Mouse (Mus musculus) testis, postnatal 10 days (tissue): Measurements from ENCODE around the gene Arhgap35.

Source experiments
- DNase-seq: peaks from one replicate; pipeline ENCODE4 v3.0.0; 2021; ENCODE audit warnings: low spot score

The Arhgap35 gene

DNA sequence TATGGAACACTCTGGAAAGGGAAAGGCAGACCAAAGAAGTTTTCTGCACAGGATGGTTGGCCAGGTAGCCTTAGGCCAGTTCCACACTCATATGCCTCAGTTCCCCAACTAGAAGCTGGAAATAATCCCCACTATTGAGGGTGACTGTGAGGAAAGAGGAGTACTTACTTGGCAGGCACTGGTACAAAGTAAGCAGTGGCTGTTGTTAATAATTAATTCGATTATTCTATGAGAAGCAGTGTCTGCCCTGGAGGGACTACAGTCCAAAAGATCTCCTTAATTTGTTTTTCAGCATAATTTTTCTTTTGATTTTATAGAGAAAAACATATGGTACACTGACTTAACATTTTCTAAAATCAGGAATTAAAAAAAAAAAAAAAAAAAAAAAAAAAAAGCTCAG, 10.7 kb downstream of the Arhgap35 start:
- no peak for DNase-seq

DNA sequence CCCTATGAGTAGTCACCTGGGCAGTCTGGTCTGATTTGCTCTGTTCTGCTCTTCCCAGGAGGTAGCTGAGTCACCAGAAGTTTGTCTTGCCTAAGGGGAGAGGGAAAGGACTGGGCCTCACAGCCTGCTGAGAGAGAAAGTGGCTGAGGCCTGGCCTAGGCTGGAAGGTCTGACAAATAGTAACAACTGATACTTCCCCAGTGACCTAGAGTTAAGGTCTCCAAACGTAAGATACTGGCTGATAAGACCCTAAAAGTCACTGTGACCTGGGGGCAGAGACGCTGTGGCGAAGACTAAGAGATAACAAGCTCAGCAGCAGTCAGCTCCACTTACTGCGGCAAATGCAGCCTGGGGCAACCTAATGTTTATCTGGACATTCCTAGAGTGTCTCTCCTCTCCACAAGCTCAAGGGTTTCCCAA, 13.1 kb downstream of the Arhgap35 start:
- DNase-seq = no peak

DNA sequence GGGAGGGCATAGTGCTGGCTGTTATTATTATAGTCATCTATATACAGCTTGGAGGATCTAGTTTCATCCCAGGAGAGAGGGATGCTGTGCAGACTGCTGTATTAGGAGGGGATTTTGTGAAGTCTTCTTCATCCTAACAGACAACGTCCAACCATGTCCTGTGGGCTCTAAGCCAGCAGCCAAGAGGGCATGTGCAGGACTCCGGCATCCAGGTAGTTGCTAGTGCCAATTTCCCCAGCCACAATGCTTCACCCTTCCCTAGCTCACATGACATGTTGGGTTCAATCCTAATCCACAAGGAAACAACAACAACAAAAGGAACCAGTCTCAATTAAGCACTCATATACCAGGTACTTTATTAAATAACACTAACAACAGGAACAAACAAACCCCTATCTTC, 15.8 kb downstream of the Arhgap35 start:
- no peak for DNase-seq

DNA sequence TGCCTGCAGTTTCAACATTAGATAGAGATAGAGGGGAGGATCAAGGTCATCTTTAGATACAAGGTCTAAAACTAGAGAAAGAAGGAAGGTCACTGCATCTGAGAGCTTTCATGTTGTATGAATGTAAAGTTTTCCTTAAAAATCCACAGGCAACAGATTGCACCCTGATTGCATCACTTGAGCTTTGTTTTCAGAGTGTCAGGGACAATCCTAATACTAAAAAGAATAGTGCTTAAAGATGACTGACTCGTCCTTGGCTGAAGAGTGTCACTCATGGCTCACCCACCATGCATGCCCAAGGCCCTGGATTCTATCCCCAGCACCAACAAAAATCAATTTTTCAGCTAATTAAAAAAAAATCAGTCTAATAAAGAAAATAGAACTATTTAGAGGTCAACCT, 23.5 kb downstream of the Arhgap35 start:
- DNase-seq = no peak

DNA sequence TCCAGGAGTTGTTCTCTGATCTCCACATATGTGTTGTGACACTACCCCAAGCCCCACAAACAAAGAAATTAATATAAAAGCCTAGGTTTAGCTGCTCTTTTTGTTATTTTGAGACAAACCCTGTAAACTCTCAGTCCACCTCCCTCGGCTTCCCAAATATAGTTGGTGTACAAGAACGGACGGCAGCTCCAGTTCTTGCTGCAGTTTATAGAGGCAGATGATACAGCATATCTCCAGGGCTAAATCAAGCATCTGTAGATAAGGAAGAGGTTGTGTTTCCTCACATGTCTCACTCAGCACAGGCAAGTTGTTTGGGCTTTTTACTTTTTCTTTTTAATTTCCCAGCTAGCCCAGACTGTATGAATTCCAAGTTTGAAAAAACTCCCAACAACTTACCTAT, 27.1 kb downstream of the Arhgap35 start:
- no peak for DNase-seq

DNA sequence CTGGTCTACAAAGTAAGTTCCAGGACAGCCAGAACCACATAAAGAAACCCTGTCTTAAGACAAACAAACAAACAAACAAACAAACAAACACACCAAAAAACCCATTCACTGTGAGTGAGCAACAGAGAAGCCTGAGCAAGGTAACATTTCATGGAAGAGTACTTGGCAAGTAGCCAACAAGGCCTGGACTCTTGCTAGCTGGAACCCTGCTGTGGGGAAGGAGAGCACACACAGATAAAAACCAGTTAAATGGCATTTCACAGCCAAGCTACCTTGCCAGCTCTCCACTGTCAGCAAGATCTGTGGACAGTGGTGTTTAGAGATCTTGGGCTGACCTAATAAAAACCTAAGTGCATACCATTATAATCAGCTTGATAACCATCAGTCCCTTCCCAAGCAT, 30.4 kb downstream of the Arhgap35 start:
- no peak for DNase-seq

- DNase-seq = no peak
Measured at GRCm38 (mm10) chr7:16583775-16584174, 31.0 kb downstream of the Arhgap35 start.

- DNase-seq = no peak
Measured at GRCm38 (mm10) chr7:16582299-16582698, 32.5 kb downstream of the Arhgap35 start.

- no peak for DNase-seq
Measured at GRCm38 (mm10) chr7:16581276-16582100, 33.3 kb downstream of the Arhgap35 start.

GRCm38 (mm10) chr7:16576719-16577118, 38.1 kb downstream of the Arhgap35 start:
- DNase-seq = no peak

- no peak for DNase-seq
Measured at GRCm38 (mm10) chr7:16571191-16571590, 43.6 kb downstream of the Arhgap35 start.

GRCm38 (mm10) chr7:16570737-16571136, 44.1 kb downstream of the Arhgap35 start:
- no peak for DNase-seq

DNA sequence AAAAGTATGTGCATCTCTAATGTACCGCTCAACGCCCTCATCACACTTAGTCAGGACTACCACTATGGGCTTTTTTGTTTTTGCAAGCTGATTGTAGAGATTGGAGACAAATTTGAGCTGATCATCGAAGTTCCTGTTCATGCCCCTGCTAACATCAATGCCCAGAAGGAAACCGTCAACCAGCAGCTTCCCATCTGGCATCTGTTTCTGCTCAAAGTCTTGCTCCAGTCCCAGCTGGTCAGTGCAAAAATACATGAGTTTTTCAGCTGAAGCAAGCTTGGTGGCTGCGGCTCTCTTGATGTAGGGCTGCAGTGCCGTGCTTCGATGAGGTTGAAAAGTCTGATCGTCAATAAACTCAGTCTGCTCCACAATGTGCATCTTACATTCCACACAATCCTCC, 50.3 kb downstream of the Arhgap35 start:
- DNase-seq = no peak

DNA sequence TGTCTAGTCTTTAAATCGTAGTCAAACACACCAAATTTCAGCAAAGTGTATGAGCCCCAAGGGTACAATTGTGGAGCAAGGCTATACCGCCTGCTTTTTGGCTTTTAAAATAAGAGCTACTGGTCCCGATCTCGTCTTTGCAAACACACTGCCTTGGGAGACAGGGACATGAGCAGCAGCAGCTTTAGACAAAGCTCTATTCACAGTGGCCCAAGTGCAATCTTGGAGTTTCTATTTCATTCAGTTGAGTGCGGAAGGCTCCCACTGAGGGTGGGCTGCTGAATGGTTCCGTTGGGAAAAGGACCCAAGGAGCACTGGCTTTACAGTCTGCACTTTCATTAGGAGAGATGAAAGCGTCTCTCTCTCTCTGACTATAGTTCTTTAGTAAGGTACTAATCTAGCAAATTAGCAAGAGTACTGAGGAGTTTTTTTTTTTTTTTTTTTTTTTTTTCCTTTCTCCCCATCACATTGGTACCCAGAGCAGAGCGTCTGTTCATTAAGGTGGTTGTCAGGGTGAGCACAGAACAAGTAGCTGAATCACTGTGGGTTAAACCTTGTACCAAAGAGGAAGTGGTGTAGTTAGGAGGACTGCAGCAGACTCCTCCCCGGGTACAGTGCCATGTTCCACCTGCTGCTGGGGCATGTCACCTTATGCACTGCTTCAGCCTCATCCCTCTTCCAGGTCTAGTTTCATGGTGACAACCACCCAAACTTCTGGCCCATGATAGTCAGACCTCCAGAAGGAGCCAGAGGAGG, 56.8 kb downstream of the Arhgap35 start:
- no peak for DNase-seq

DNA sequence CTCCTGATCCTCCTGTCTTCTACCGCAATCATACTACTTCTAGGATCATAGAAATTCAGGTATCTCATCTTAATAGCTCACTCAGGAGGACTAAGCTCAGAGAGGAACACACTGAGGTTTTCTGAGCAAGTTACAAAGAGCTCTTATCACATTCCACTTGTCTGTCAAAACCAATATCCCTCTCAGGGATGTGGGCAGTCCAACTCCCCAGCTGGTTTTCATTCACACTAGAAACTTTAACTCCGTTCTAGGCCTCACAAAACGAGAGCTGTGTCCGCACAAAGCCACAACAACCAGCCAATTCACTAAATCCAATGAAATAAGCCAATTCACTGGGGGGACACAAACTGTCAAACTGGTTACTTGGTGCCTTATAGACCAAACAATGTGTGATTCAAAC, 57.5 kb downstream of the Arhgap35 start:
- no peak for DNase-seq

DNA sequence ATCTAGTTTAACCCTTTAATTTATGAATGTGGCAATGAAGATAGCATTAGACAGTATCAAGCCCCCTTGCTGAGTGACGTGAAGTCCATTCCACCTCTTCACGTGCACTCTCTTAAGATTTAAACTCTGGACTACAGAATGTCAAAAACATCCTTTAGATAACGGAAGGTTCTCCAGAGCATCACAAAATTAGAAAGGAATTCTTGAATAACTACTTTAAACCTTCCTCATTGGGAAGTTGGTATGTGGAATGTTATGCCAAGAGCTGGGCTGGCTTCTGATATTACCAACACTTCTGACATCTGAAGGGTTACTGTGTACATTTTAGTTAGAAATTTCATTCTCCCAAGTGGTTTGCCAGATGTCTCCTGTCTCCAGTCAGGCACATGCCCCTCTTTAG, 60.6 kb downstream of the Arhgap35 start:
- no peak for DNase-seq

- no peak for DNase-seq
Measured at GRCm38 (mm10) chr7:16551581-16551980, 63.2 kb downstream of the Arhgap35 start.

DNA sequence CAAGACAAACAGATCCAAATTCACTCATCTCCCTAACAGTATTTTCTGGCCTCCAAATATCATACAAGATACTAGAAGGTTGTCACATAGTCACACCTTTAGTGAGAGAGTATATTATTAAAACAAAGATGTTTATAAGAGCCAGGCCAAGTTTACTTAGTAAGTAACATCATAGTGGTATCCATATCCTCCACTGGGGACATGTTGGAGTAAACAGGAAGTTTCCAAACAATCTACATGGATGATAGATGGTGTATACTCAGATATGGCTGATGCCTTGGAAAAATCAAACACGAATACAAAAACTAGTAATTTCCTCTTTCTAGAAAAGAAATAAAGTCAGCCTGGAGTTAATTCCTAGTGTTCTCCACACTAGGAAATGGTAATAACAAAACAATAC, 65.5 kb downstream of the Arhgap35 start:
- DNase-seq = no peak

DNA sequence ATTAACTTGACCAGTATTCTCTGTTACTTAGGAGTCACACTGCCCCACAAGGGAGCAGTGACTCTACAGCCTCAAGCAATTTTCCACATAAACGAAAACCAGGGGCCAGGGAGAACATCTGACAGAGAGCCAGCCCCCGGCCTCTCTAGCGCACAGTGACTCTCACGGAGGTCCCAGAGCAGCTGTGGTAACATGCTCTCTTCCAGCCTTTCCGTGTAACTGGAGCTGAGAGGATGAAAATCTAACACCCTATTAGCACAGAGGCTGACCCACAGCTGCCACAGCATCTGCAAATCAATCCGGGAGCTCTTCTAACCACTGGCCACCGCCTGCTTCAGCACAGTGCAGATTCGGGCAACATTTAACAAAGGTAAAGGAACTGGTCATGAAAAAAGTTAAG, 70.0 kb downstream of the Arhgap35 start:
- no peak for DNase-seq

DNA sequence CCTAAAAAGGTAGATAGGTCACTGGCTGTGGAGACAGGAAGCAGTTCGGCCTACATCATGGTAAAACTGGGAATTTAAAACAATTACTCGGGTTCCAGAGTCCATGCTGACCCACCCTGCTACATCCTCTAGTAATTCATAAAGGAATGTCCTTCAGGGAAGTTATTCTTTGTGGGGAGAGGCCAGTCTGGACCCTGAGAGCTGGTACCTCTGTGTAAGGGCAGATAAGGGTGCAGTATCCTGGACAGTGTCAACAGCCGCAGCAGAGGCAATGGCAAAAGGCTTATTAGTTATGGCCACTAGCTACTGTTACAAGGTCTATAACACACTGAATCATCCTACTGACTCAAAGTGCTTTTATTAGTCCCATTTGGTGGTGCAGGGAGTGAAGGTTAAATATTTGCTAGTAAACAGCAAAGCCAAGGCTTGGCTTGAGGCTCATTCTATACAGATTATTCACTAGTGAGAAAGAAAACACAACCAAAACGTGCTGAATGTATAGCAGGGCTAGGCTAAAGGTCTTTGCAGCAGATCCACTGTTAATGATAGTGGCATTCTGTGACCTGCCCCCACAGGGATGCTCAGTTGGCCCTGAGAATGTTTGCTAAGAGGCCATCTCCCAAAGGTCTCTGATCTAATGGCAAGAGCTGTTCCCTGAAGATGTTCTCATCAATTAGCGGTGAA, 77.4 kb downstream of the Arhgap35 start:
- no peak for DNase-seq

DNA sequence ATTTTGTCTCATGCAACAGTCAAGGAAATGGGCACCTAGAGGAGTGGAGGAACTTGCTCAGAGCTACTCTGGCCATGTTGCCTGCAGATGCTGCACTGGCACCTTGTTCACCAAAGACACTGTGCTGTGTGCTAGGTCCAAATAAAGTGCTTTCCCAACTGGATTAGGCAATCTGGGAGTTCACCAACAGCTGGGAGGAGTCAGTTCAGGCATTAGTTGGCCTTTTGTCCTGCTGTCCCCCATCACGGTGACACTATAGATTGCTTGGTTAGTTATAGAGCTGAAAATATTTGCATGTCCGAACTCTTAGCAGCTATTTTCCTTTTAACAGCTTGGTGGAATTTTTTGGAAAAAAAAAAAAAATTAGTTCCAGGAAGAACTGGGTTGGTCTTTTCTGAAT, 88.8 kb downstream of the Arhgap35 start:
- DNase-seq = no peak

DNA sequence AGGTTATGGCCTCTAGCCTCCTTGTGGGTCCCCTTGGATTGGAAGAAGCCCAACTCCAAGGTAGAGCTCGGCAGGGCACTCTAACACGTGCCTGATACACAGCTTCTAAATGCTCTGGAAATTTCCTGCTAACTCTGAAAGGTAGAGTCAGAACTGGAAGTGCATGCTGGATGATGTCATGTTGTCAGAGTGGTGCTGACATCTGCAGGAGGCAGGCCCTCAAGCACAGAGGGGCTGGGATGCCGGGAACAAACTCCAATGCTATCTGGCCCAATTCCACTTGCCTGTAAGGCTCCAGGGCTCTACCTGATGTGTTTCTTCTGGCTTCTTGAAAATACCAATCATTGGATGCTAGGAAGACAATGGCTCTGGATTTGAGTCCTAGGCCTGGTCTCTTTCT, 89.3 kb downstream of the Arhgap35 start:
- DNase-seq = no peak

DNA sequence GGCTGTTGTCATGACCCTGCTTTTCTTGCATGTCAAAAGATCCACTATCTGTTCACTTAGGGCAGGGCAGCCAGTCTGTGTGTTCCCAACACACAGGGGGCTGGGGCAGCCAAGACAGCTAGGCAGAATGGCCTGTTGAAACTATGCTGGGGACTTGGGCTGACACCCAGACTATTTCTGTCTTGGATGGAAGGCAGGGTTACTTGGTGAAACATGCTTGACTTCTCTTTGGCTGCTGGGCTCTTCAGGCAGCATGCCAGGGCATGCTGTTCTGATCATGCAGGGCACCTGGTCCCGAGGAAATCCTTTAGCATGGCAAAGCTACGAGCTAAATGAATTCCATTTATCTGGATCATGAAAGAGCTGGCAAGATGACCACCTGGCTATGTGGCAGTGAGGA, 90.5 kb downstream of the Arhgap35 start:
- DNase-seq = no peak
